ENCODE assay signal across 8 mouse cellular contexts in the genomic region with DNA sequence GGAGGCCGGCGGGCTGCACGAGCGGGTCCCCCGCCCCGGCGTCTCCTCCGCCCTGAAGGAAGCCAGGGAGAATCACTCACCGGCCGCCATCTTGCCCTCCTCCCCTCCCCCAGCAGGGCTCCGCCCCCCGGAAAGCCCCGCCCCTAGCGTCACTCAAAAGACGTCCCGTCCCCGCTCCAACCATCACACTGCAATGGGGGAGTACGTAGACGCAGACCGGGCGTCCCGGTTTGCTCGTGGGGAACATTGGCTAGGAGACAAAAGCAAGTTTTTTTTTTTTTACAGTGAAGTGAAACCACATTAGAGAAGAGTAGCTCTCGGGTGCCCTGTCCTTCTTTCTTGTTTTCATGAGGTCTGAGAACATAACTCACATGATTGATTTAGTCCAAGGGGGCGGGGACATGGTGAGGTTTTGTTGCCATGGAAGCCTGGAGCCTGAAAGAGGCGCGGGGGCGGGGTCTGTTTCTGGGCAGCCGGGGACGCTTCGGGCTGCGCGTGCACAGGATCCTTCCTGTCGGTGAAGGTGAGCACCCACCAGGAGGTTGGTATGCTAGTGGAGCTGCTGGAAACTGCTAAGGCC. TPM values are rescaled to one million over a fixed set of nuclear protein-coding genes. Genes with fewer than 3 reads are reported as not detected.
DNase-seq lines count a peak whose midpoint lies in the region; ATAC-seq and TF ChIP-seq lines count a peak whose summit lies in the region.

A gene (minus strand): TSS at position 107 of the 580 bp plus-strand sequence.

- peak within 1 kb of the TSS; percentile 76 for H3K9ac ChIP-seq in CH12.LX (ENCODE audit: insufficient read depth, low read depth)
- peak within 1 kb of the TSS; percentile 95 for H3K9ac ChIP-seq in forebrain, embryonic 11.5 days (ENCODE audit: low read length)
- H3K9ac ChIP-seq in heart, embryonic 16.5 days (ENCODE audit: low read length), result peak within 1 kb of the TSS; percentile 95
- H3K9ac ChIP-seq in liver, embryonic 15.5 days, result peak within 1 kb of the TSS; percentile 85
- H3K9ac ChIP-seq in neural tube, embryonic 12.5 days, result peak within 1 kb of the TSS; percentile 93

- no peaks in the 10 kb centered on the region for H3K9me3 ChIP-seq in CH12.LX (replicated peaks; ENCODE audit: low read length)
- no peaks in the 10 kb centered on the region for H3K9me3 ChIP-seq in forebrain, embryonic 11.5 days (ENCODE audit: control insufficient read depth, low read length)
- no peaks in the 10 kb centered on the region for H3K9me3 ChIP-seq in heart, embryonic 16.5 days (replicated peaks; ENCODE audit: control insufficient read depth, low read length)
- no peaks in the 10 kb centered on the region for H3K9me3 ChIP-seq in liver, embryonic 15.5 days (replicated peaks)
- no peaks in the 10 kb centered on the region for H3K9me3 ChIP-seq in neural tube, embryonic 12.5 days

- peaks cover 0 to 13% of the 10 kb centered on the region in 2 experiments; a peak in 2 of 4 replicates for H3K4me1 ChIP-seq in CH12.LX (ENCODE audit: control insufficient read depth in 1 of 2, insufficient read depth in 2 of 2)
- H3K4me1 ChIP-seq in forebrain, embryonic 11.5 days (replicated peaks; ENCODE audit: control insufficient read depth, insufficient read depth, low read length), result peaks cover 2% of the 10 kb centered on the region; the same call in 1 of the 2 replicates
- peaks cover 6% of the 10 kb centered on the region for H3K4me1 ChIP-seq in heart, embryonic 16.5 days (ENCODE audit: control insufficient read depth, insufficient read depth, low read length)
- peaks cover 11% of the 10 kb centered on the region for H3K4me1 ChIP-seq in liver, embryonic 15.5 days (replicated peaks)
- 0 out of 2 replicates have a peak, but pooled peaks cover 4% of the 10 kb centered on the region for H3K4me1 ChIP-seq in neural tube, embryonic 12.5 days

- H3K36me3 ChIP-seq in CH12.LX (replicated peaks in 1 of 2; ENCODE audit: control insufficient read depth in 1 of 2, insufficient read depth in 1 of 2, low read length in 1 of 2), result no peaks in the 10 kb centered on the region
- no peaks in the 10 kb centered on the region for H3K36me3 ChIP-seq in forebrain, embryonic 11.5 days (ENCODE audit: control insufficient read depth, insufficient read depth, low read length)
- no peaks in the 10 kb centered on the region for H3K36me3 ChIP-seq in heart, embryonic 16.5 days (ENCODE audit: control insufficient read depth, insufficient read depth)
- H3K36me3 ChIP-seq in liver, embryonic 15.5 days (replicated peaks), result no peaks in the 10 kb centered on the region
- no peaks in the 10 kb centered on the region for H3K36me3 ChIP-seq in neural tube, embryonic 12.5 days

- dilution Hi-C loops in CH12.LX (cut with MboI; ENCODE audit: extremely low pct_ligation_motif_present, extremely low pct_unique_long_range_greater_than_20kb, low sequenced_read_pairs), result no loop called here

- TF ChIP-seq POLR2A in CH12.LX (IDR thresholded peaks at IDR 0.05; ENCODE audit: low read depth, low read length), result peak; percentile 68

- H3K4me3 ChIP-seq in CH12.LX (replicated peaks in 1 of 3; ENCODE audit: low read depth in 2 of 3, low read length in 2 of 3, poor library complexity in 1 of 3), result peak within 1 kb of the TSS; percentile 72 to 95 (median 83)
- H3K4me3 ChIP-seq in forebrain, embryonic 11.5 days (ENCODE audit: low read depth, low read length), result peak within 1 kb of the TSS; percentile 90
- peak within 1 kb of the TSS; percentile 99 for H3K4me3 ChIP-seq in heart, embryonic 16.5 days (ENCODE audit: low read length)
- peak within 1 kb of the TSS; percentile 96 for H3K4me3 ChIP-seq in liver, embryonic 15.5 days (replicated peaks)
- H3K4me3 ChIP-seq in neural tube, embryonic 12.5 days, result peak within 1 kb of the TSS; percentile 90

- H3K4me2 ChIP-seq in CH12.LX (ENCODE audit: insufficient read depth, low read depth, poor library complexity, severe bottlenecking), result peak within 1 kb of the TSS; percentile 92
- peak within 1 kb of the TSS; percentile 94 for H3K4me2 ChIP-seq in forebrain, embryonic 11.5 days (ENCODE audit: low read depth, low read length, severe bottlenecking)
- H3K4me2 ChIP-seq in heart, embryonic 16.5 days (ENCODE audit: low read depth, low read length), result peak within 1 kb of the TSS; percentile 84
- H3K4me2 ChIP-seq in liver, embryonic 15.5 days, result peak within 1 kb of the TSS; percentile 94
- H3K4me2 ChIP-seq in neural tube, embryonic 12.5 days (replicated peaks), result peak within 1 kb of the TSS; percentile 97

- H3K79me2 ChIP-seq in CH12.LX (replicated peaks; ENCODE audit: control insufficient read depth, extremely low read depth, insufficient read depth, poor library complexity, severe bottlenecking), result peaks cover 7% of the 10 kb centered on the region; the same call in 1 of the 2 replicates

- under 1% methylated on average over 34 of the region's 34 CpGs for WGBS in forebrain, embryonic 11.5 days
- WGBS in heart, embryonic 16.5 days, result under 1% methylated on average over 34 of the region's 34 CpGs
- under 1% methylated on average over 34 of the region's 34 CpGs for WGBS in liver, embryonic 15.5 days (ENCODE audit: insufficient replicate concordance)
- 1% methylated on average over 34 of the region's 34 CpGs for WGBS in neural tube, embryonic 12.5 days

- H3K27ac ChIP-seq in CH12.LX (ENCODE audit: insufficient read depth, low read depth), result peak within 1 kb of the TSS; percentile 19
- H3K27ac ChIP-seq in forebrain, embryonic 11.5 days (ENCODE audit: low read depth, low read length), result peak within 1 kb of the TSS; percentile 77
- H3K27ac ChIP-seq in heart, embryonic 16.5 days (ENCODE audit: low read length), result peak within 1 kb of the TSS; percentile 95
- peak within 1 kb of the TSS; percentile 74 for H3K27ac ChIP-seq in liver, embryonic 15.5 days (replicated peaks)
- peak within 1 kb of the TSS; percentile 74 for H3K27ac ChIP-seq in neural tube, embryonic 12.5 days

- TF ChIP-seq EP300 in CH12.LX (IDR thresholded peaks at IDR 0.05; ENCODE audit: low read length), result no peak

- in situ Hi-C loops in CH12.LX (cut with MboI; ENCODE audit: low pct_ligation_motif_present, low pct_unique_long_range_greater_than_20kb, low sequenced_read_pairs), result no loop called here

- DNase-seq in CH12.LX (ENCODE audit: extremely low read depth), result peak; percentile 97
- peak; percentile 91 for DNase-seq in c-Kit-positive CD71-positive TER-119-negative erythroid progenitor cells, embryonic 14.5 days (ENCODE audit: low read depth)
- DNase-seq in forebrain, embryonic 11.5 days (ENCODE audit: low spot score), result peak; percentile 98
- DNase-seq in kidney, postnatal 36 days, result peak; percentile 99
- peak; percentile 95 for DNase-seq in telencephalon, adult 2 months (ENCODE audit: low read depth, low spot score)

- no peaks in the 10 kb centered on the region for H3K27me3 ChIP-seq in CH12.LX (replicated peaks)
- no peaks in the 10 kb centered on the region for H3K27me3 ChIP-seq in forebrain, embryonic 11.5 days (ENCODE audit: control insufficient read depth, insufficient read depth, low read length)
- H3K27me3 ChIP-seq in heart, embryonic 16.5 days (ENCODE audit: control insufficient read depth, insufficient read depth, low read length), result no peaks in the 10 kb centered on the region
- no peaks in the 10 kb centered on the region for H3K27me3 ChIP-seq in liver, embryonic 15.5 days
- H3K27me3 ChIP-seq in neural tube, embryonic 12.5 days (replicated peaks), result no peaks in the 10 kb centered on the region

- ATAC-seq in forebrain, embryonic 11.5 days (replicated peaks; ENCODE audit: low FRiP score), result peak; percentile 95
- peak; percentile 97 for ATAC-seq in heart, embryonic 16.5 days (replicated peaks; ENCODE audit: extremely low read depth, insufficient read depth, low FRiP score)
- peak; percentile 94 for ATAC-seq in liver, embryonic 15.5 days (ENCODE audit: insufficient read depth)
- ATAC-seq in neural tube, embryonic 12.5 days (ENCODE audit: low FRiP score, low read depth), result peak; percentile 96

- TF ChIP-seq RAD21 in CH12.LX (IDR thresholded peaks at IDR 0.05; ENCODE audit: low read depth, low read length), result no peak

- TF ChIP-seq CTCF in CH12.LX (conservative IDR thresholded peaks at IDR 0.05 in 1 of 2, IDR thresholded peaks at IDR 0.05 in 1 of 2; ENCODE audit: low read depth in 2 of 2, low read length in 2 of 2), result no peak

TF ChIP-seq in CH12.LX, 34 proteins besides CTCF, POLR2A, EP300 and RAD21 (continues in another document):
- TF ChIP-seq MXI1 (IDR thresholded peaks at IDR 0.05; ENCODE audit: low read depth, low read length), result peak; percentile 95
- peak; percentile 26; the same call in 1 of the 2 replicates for TF ChIP-seq MEF2A (IDR thresholded peaks at IDR 0.05; ENCODE audit: borderline replicate concordance, low read depth, low read length)
- TF ChIP-seq SMC3 (IDR thresholded peaks at IDR 0.05; ENCODE audit: low read depth, low read length), result no peak
- no peak for TF ChIP-seq USF2 (conservative IDR thresholded peaks at IDR 0.05; ENCODE audit: low read depth, low read length)
- no peak; the same call in 1 of the 2 replicates for TF ChIP-seq JUND (conservative IDR thresholded peaks at IDR 0.05; ENCODE audit: low read depth, low read length)
- TF ChIP-seq MYC (IDR thresholded peaks at IDR 0.05; ENCODE audit: low read depth, low read length), result 0 out of 2 replicates have a peak, but pooled peaks have one; percentile 10
- TF ChIP-seq ZMIZ1 (IDR thresholded peaks at IDR 0.05; ENCODE audit: low read depth, low read length), result peak; percentile 44; the same call in 1 of the 2 replicates
- peak; percentile 55; the same call in 1 of the 2 replicates for TF ChIP-seq TBP (conservative IDR thresholded peaks at IDR 0.05; ENCODE audit: low read depth, low read length)
- TF ChIP-seq POLR2AphosphoS2 (IDR thresholded peaks at IDR 0.05; ENCODE audit: low read depth, low read length), result no peak
- TF ChIP-seq GABPA (IDR thresholded peaks at IDR 0.05; ENCODE audit: insufficient replicate concordance, low read depth, low read length), result no peak
- TF ChIP-seq ZC3H11A (IDR thresholded peaks at IDR 0.05; ENCODE audit: low read depth, low read length), result no peak
- TF ChIP-seq MAFK (IDR thresholded peaks at IDR 0.05; ENCODE audit: insufficient replicate concordance, low read length), result no peak
- no peak for TF ChIP-seq E2F4 (IDR thresholded peaks at IDR 0.05; ENCODE audit: insufficient replicate concordance, low read depth, low read length)
- no peak for TF ChIP-seq USF1 (IDR thresholded peaks at IDR 0.05; ENCODE audit: low read depth, low read length)
- peak; percentile 99 for TF ChIP-seq CHD1 (IDR thresholded peaks at IDR 0.05; ENCODE audit: low read depth, low read length)

RNA-seq across cellular contexts. Expression of the gene that starts here (rescaled TPM):
- total RNA-seq in CH12.LX (2012; rRNA removed), result 35.8 and 42.2 TPM in 2 replicates
- 90.6 and 94.8 TPM in 2 replicates for total RNA-seq in CH12.LX (2014; rRNA removed)
- polyA plus RNA-seq in CH12.LX (2012; ENCODE audit: insufficient read length, low read depth), result 40.9 and 41.1 TPM in 2 replicates
- 95.8 and 98.2 TPM in 2 replicates for polyA plus RNA-seq in forebrain, embryonic 11.5 days (2014; fragmentation: Nextera tagmentation; extraction: Ambion mirVana)
- polyA plus RNA-seq in heart, embryonic 16.5 days (2015; fragmentation: Nextera tagmentation; extraction: Ambion mirVana), result 45.8 and 48.4 TPM in 2 replicates
- 17.6 and 18.6 TPM in 2 replicates for polyA plus RNA-seq in liver, embryonic 15.5 days (2015; fragmentation: Nextera tagmentation; extraction: Ambion mirVana)
- polyA plus RNA-seq in neural tube, embryonic 12.5 days (2016; fragmentation: Nextera tagmentation; extraction: Ambion mirVana), result 82.3 and 86.2 TPM in 2 replicates

Comparison
In these comparisons a context has a peak if more than half of its experiments do, and no peak if none do; other contexts are left out.
1. Peak in every context shown above with its lines: DNase-seq, ATAC-seq, H3K4me3 ChIP-seq and H3K27ac ChIP-seq.
2. H3K27ac ChIP-seq: peak in every context shown above with its lines; median percentile 95 in heart, embryonic 16.5 days; 77 in forebrain, embryonic 11.5 days; 74 in liver, embryonic 15.5 days; 74 in neural tube, embryonic 12.5 days; 19 in CH12.LX.